Mouse (Mus musculus) C2C12 (cell line): ENCODE measurements around the gene 4930503B20Rik.

Experiments used
- CTCF ChIP-seq: IDR thresholded peaks from one replicate; pipeline ENCODE4 v1.5.1; 2011; ENCODE audit not compliant: control insufficient read depth, insufficient read depth, insufficient read length
- MYOD1 ChIP-seq: IDR thresholded peaks from one replicate; pipeline ENCODE4 v1.6.1; 2011; ENCODE audit warnings: low read depth; ENCODE audit not compliant: control insufficient read depth, insufficient read length

DNA sequence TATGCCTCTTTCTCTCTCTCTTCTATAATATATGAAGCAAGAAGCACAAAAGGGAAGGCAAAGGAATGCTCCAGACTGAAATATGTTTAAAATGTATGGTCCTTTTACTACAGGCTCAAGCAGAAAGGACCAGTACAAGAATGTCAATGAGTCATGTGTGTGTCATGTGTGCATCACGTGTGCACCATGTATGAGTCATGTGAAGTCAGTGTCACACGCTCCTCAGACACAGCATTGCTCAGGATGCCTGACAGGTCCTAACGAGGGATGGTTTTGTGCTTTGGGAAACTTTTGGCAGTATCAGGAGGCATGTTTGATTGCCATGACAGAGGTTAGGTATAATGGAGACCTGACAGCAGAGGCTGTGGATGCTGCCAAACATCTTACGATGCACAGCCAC is 25.1 kb upstream of the 4930503B20Rik start:
- TF ChIP-seq CTCF (no peak), MYOD1 (no peak)
